Mouse (Mus musculus): Measurements from ENCODE around the gene Plk5. TPM values are rescaled to one million over a fixed set of nuclear protein-coding genes. Genes with fewer than 3 reads are reported as not detected.

Plk5 gene
- polyA plus RNA-seq, 1 experiment from 2014 or later = not detected

GRCm38 (mm10) chr10:80392687-80393086 is 36.4 kb downstream of the Plk5 start:
- no peak for ATAC-seq (ENCODE audit: insufficient number of reproducible peaks, insufficient read depth, low FRiP score, low read depth)

GRCm38 (mm10) chr10:80395025-80395627 is 38.9 kb downstream of the Plk5 start:
- peaks cover 59% of the 10 kb centered on the region for H3K36me3 ChIP-seq (ENCODE audit: control insufficient read depth, insufficient read depth, low read length)
- WGBS = 96% methylated on average over 35 of the region's 35 CpGs
- H3K4me1 ChIP-seq (ENCODE audit: control insufficient read depth in 2 of 2, insufficient read depth in 2 of 2, low read length in 2 of 2) = peaks cover 12 to 15% of the 10 kb centered on the region in 2 experiments
- H3K9me3 ChIP-seq (ENCODE audit: control insufficient read depth, low read length) = no peaks in the 10 kb centered on the region
- H3K27me3 ChIP-seq (ENCODE audit: control insufficient read depth, insufficient read depth, low read length) = no peaks in the 10 kb centered on the region
- no peak overlapping the region for H3K4me3 ChIP-seq (ENCODE audit: control insufficient read depth in 1 of 2, insufficient read depth in 1 of 2, low read depth in 1 of 2, low read length in 2 of 2)
- H3K4me2 ChIP-seq (ENCODE audit: low read length) = no peak overlapping the region
- H3K27ac ChIP-seq (replicated peaks in 1 of 2; ENCODE audit: control insufficient read depth in 1 of 2, insufficient read depth in 1 of 2, low read depth in 2 of 2, low read length in 2 of 2) = no peak overlapping the region
- no peak for ATAC-seq (ENCODE audit: insufficient number of reproducible peaks, insufficient read depth, low FRiP score, low read depth)
- H3K9ac ChIP-seq (ENCODE audit: low read length) = no peak overlapping the region

More at GRCm38 (mm10) chr10:80392687-80393086, 36.4 kb downstream of the Plk5 start:
- H3K27ac ChIP-seq (replicated peaks in 1 of 2; ENCODE audit: control insufficient read depth in 1 of 2, insufficient read depth in 1 of 2, low read depth in 2 of 2, low read length in 2 of 2) = no peak overlapping the region
- H3K4me1 ChIP-seq (ENCODE audit: control insufficient read depth in 2 of 2, insufficient read depth in 2 of 2, low read length in 2 of 2) = peaks cover 13 to 18% of the 10 kb centered on the region in 2 experiments
- peaks cover 59% of the 10 kb centered on the region for H3K36me3 ChIP-seq (ENCODE audit: control insufficient read depth, insufficient read depth, low read length)
- no peaks in the 10 kb centered on the region for H3K27me3 ChIP-seq (ENCODE audit: control insufficient read depth, insufficient read depth, low read length)
- H3K4me2 ChIP-seq (ENCODE audit: low read length) = no peak overlapping the region
- no peak overlapping the region for H3K4me3 ChIP-seq (ENCODE audit: control insufficient read depth in 1 of 2, insufficient read depth in 1 of 2, low read depth in 1 of 2, low read length in 2 of 2)
- no peak overlapping the region for H3K9ac ChIP-seq (ENCODE audit: low read length)
- 88% methylated on average over 4 of the region's 5 CpGs for WGBS
- H3K9me3 ChIP-seq (ENCODE audit: control insufficient read depth, low read length) = no peaks in the 10 kb centered on the region

- WGBS = 85% methylated on average over 11 of the region's 11 CpGs
- H3K4me2 ChIP-seq (ENCODE audit: low read length) = peak overlapping the region; percentile 85
- peaks cover 16 to 26% of the 10 kb centered on the region in 2 experiments for H3K4me1 ChIP-seq (ENCODE audit: control insufficient read depth in 2 of 2, insufficient read depth in 2 of 2, low read length in 2 of 2)
- H3K27me3 ChIP-seq (ENCODE audit: control insufficient read depth, insufficient read depth, low read length) = no peaks in the 10 kb centered on the region
- no peak overlapping the region for H3K4me3 ChIP-seq (ENCODE audit: control insufficient read depth in 1 of 2, insufficient read depth in 1 of 2, low read depth in 1 of 2, low read length in 2 of 2)
- no peak for ATAC-seq (ENCODE audit: insufficient number of reproducible peaks, insufficient read depth, low FRiP score, low read depth)
- peaks cover 53% of the 10 kb centered on the region for H3K36me3 ChIP-seq (ENCODE audit: control insufficient read depth, insufficient read depth, low read length)
- no peaks in the 10 kb centered on the region for H3K9me3 ChIP-seq (ENCODE audit: control insufficient read depth, low read length)
- peak overlapping the region in 1 of 2 experiments; percentile 25; a peak in 1 of 4 replicates for H3K27ac ChIP-seq (replicated peaks in 1 of 2; ENCODE audit: control insufficient read depth in 1 of 2, insufficient read depth in 1 of 2, low read depth in 2 of 2, low read length in 2 of 2)
- H3K9ac ChIP-seq (ENCODE audit: low read length) = peak overlapping the region; percentile 98; the same call in 1 of the 2 replicates
Observed at GRCm38 (mm10) chr10:80396822-80397523, 40.7 kb downstream of the Plk5 start.

- no peaks in the 10 kb centered on the region for H3K9me3 ChIP-seq (ENCODE audit: control insufficient read depth, low read length)
- ATAC-seq (ENCODE audit: insufficient number of reproducible peaks, insufficient read depth, low FRiP score, low read depth) = no peak
- H3K9ac ChIP-seq (ENCODE audit: low read length) = peak overlapping the region; percentile 98; the same call in 1 of the 2 replicates
- H3K4me3 ChIP-seq (ENCODE audit: control insufficient read depth in 1 of 2, insufficient read depth in 1 of 2, low read depth in 1 of 2, low read length in 2 of 2) = peak overlapping the region; percentile 28 to 82
- peaks cover 53% of the 10 kb centered on the region for H3K36me3 ChIP-seq (ENCODE audit: control insufficient read depth, insufficient read depth, low read length)
- H3K27ac ChIP-seq (replicated peaks in 1 of 2; ENCODE audit: control insufficient read depth in 1 of 2, insufficient read depth in 1 of 2, low read depth in 2 of 2, low read length in 2 of 2) = peak overlapping the region; percentile 31 to 100; a peak in 3 of 4 replicates
- H3K4me1 ChIP-seq (ENCODE audit: control insufficient read depth in 2 of 2, insufficient read depth in 2 of 2, low read length in 2 of 2) = peaks cover 16 to 26% of the 10 kb centered on the region in 2 experiments
- H3K4me2 ChIP-seq (ENCODE audit: low read length) = peak overlapping the region; percentile 85
- WGBS = 49% methylated on average over 8 of the region's 8 CpGs
- H3K27me3 ChIP-seq (ENCODE audit: control insufficient read depth, insufficient read depth, low read length) = no peaks in the 10 kb centered on the region
Observed at GRCm38 (mm10) chr10:80397524-80398173, 41.4 kb downstream of the Plk5 start.

- Histone ChIP-seq H3K36me3 (ENCODE audit: control insufficient read depth, insufficient read depth, low read length) (peaks cover 53% of the 10 kb centered on the region), H3K9ac (ENCODE audit: low read length) (peak overlapping the region; percentile 98)
- no peak for ATAC-seq (ENCODE audit: insufficient number of reproducible peaks, insufficient read depth, low FRiP score, low read depth)
Observed at GRCm38 (mm10) chr10:80398174-80398535, 41.9 kb downstream of the Plk5 start.

GRCm38 (mm10) chr10:80398719-80399190 is 42.5 kb downstream of the Plk5 start:
- Histone ChIP-seq H3K9ac (ENCODE audit: low read length) (peak overlapping the region; percentile 98), H3K4me1 (ENCODE audit: control insufficient read depth in 2 of 2, insufficient read depth in 2 of 2, low read length in 2 of 2) (peaks cover 16 to 26% of the 10 kb centered on the region in 2 experiments), H3K27me3 (ENCODE audit: control insufficient read depth, insufficient read depth, low read length) (no peaks in the 10 kb centered on the region), H3K4me3 (ENCODE audit: control insufficient read depth in 1 of 2, insufficient read depth in 1 of 2, low read depth in 1 of 2, low read length in 2 of 2) (peak overlapping the region; percentile 70 to 82), H3K4me2 (ENCODE audit: low read length) (peak overlapping the region; percentile 85), H3K27ac (replicated peaks in 1 of 2; ENCODE audit: control insufficient read depth in 1 of 2, insufficient read depth in 1 of 2, low read depth in 2 of 2, low read length in 2 of 2) (peak overlapping the region; percentile 96 to 100), H3K9me3 (ENCODE audit: control insufficient read depth, low read length) (no peaks in the 10 kb centered on the region), H3K36me3 (ENCODE audit: control insufficient read depth, insufficient read depth, low read length) (peaks cover 53% of the 10 kb centered on the region)
- peak; percentile 84 for ATAC-seq (ENCODE audit: insufficient number of reproducible peaks, insufficient read depth, low FRiP score, low read depth)
- under 1% methylated on average over 57 of the region's 59 CpGs for WGBS

More at GRCm38 (mm10) chr10:80398174-80398535, 41.9 kb downstream of the Plk5 start:
- peak overlapping the region; percentile 94 to 100 for H3K27ac ChIP-seq (replicated peaks in 1 of 2; ENCODE audit: control insufficient read depth in 1 of 2, insufficient read depth in 1 of 2, low read depth in 2 of 2, low read length in 2 of 2)
- peaks cover 16 to 26% of the 10 kb centered on the region in 2 experiments for H3K4me1 ChIP-seq (ENCODE audit: control insufficient read depth in 2 of 2, insufficient read depth in 2 of 2, low read length in 2 of 2)
- 3% methylated on average over 1 of the region's 1 CpGs for WGBS
- H3K4me3 ChIP-seq (ENCODE audit: control insufficient read depth in 1 of 2, insufficient read depth in 1 of 2, low read depth in 1 of 2, low read length in 2 of 2) = peak overlapping the region; percentile 70 to 82
- H3K27me3 ChIP-seq (ENCODE audit: control insufficient read depth, insufficient read depth, low read length) = no peaks in the 10 kb centered on the region
- H3K4me2 ChIP-seq (ENCODE audit: low read length) = peak overlapping the region; percentile 85
- H3K9me3 ChIP-seq (ENCODE audit: control insufficient read depth, low read length) = no peaks in the 10 kb centered on the region

- H3K4me3 ChIP-seq (ENCODE audit: control insufficient read depth in 1 of 2, insufficient read depth in 1 of 2, low read depth in 1 of 2, low read length in 2 of 2) = peak within 1 kb of the TSS; percentile 70 to 82
- under 1% methylated on average over 66 of the region's 82 CpGs for WGBS
- peak within 1 kb of the TSS; percentile 85 for H3K4me2 ChIP-seq (ENCODE audit: low read length)
- ATAC-seq (ENCODE audit: insufficient number of reproducible peaks, insufficient read depth, low FRiP score, low read depth) = peak; percentile 95
- peaks cover 16 to 27% of the 10 kb centered on the region in 2 experiments for H3K4me1 ChIP-seq (ENCODE audit: control insufficient read depth in 2 of 2, insufficient read depth in 2 of 2, low read length in 2 of 2)
- peak within 1 kb of the TSS; percentile 98 for H3K9ac ChIP-seq (ENCODE audit: low read length)
- no peaks in the 10 kb centered on the region for H3K27me3 ChIP-seq (ENCODE audit: control insufficient read depth, insufficient read depth, low read length)
- peak within 1 kb of the TSS; percentile 96 to 100 for H3K27ac ChIP-seq (replicated peaks in 1 of 2; ENCODE audit: control insufficient read depth in 1 of 2, insufficient read depth in 1 of 2, low read depth in 2 of 2, low read length in 2 of 2)
- peaks cover 53% of the 10 kb centered on the region for H3K36me3 ChIP-seq (ENCODE audit: control insufficient read depth, insufficient read depth, low read length)
- no peaks in the 10 kb centered on the region for H3K9me3 ChIP-seq (ENCODE audit: control insufficient read depth, low read length)
Observed at GRCm38 (mm10) chr10:80399191-80399972, 43.1 kb downstream of the Plk5 start, which contains the start of gene Mbd3. TSS of gene Mbd3 (minus strand) at chr10:80399550.
